Mouse (Mus musculus): ENCODE results near the gene Nlk.

- TF ChIP-seq POLR2A (IDR thresholded peaks at IDR 0.05; ENCODE audit: borderline replicate concordance, low read depth, low read length) (no peak), CTCF (IDR thresholded peaks at IDR 0.05; ENCODE audit: low read depth, low read length) (no peak)
These were observed 77.0 kb downstream of the Nlk start for GRCm38 (mm10) chr11:78620179-78620578.

Measured in bone marrow macrophage, adult 2 months (primary cell).